17 mouse cellular contexts compared by ENCODE assay signal in genomic region chr8:120020298-120020697, GRCm38 (mm10).
"Had no signal": no experiment of that assay in that cellular context is flagged by ENCODE, and none has a peak within 500 bp of the region (broad histone marks: within the 10 kb centered on the region; RNA-seq: fewer than 3 reads in every experiment).

No protein-coding gene starts in this region.

- H3K4me2 ChIP-seq: liver, embryonic 12.5 days; liver, embryonic 15.5 days; lung, embryonic 15.5 days; midbrain, embryonic 12.5 days; neural tube, embryonic 12.5 days; neural tube, embryonic 15.5 days had no signal

- H3K4me3 ChIP-seq: liver, embryonic 12.5 days; liver, embryonic 15.5 days; lung, embryonic 15.5 days; midbrain, embryonic 12.5 days; neural tube, embryonic 12.5 days; neural tube, embryonic 15.5 days had no signal

- H3K4me1 ChIP-seq: liver, embryonic 15.5 days; lung, embryonic 15.5 days; neural tube, embryonic 12.5 days; neural tube, embryonic 15.5 days had no signal

- DNase-seq: kidney, adult 9 months; kidney, postnatal 14 days; kidney, postnatal 4 days; left cerebral cortex, postnatal 4 days; liver; lung, adult 18-20 months; lung, postnatal 10 days; lung, postnatal 36 days; thymus, adult 2 months; thymus, postnatal 25 days had no signal

- H3K9me3 ChIP-seq: liver, embryonic 12.5 days; liver, embryonic 15.5 days; lung, embryonic 15.5 days; midbrain, embryonic 12.5 days; neural tube, embryonic 12.5 days; neural tube, embryonic 15.5 days had no signal

- ATAC-seq: intestine, postnatal 0 days; liver, embryonic 12.5 days had no signal

- H3K27ac ChIP-seq: liver, embryonic 12.5 days; liver, embryonic 15.5 days; lung, embryonic 15.5 days; midbrain, embryonic 12.5 days; neural tube, embryonic 12.5 days; neural tube, embryonic 15.5 days had no signal

- H3K27me3 ChIP-seq: liver, embryonic 15.5 days; lung, embryonic 15.5 days; neural tube, embryonic 12.5 days; neural tube, embryonic 15.5 days had no signal

- H3K9ac ChIP-seq: liver, embryonic 12.5 days; liver, embryonic 15.5 days; lung, embryonic 15.5 days; midbrain, embryonic 12.5 days; neural tube, embryonic 12.5 days; neural tube, embryonic 15.5 days had no signal

- H3K36me3 ChIP-seq: liver, embryonic 12.5 days; liver, embryonic 15.5 days; lung, embryonic 15.5 days; midbrain, embryonic 12.5 days; neural tube, embryonic 12.5 days; neural tube, embryonic 15.5 days had no signal
